Mouse (Mus musculus) CH12.LX (cell line): Measurements from ENCODE around the gene Zfp148. TPM values are rescaled to one million over a fixed set of nuclear protein-coding genes. Genes with fewer than 3 reads are reported as not detected.

Source experiments
- DNase-seq: peaks from one replicate; pipeline ENCODE4 v3.0.0-alpha.2; 2013; ENCODE audit errors: extremely low read depth
- H3K27ac ChIP-seq: 2 replicates; pipeline ENCODE4 v1.5.1; 2012; ENCODE audit warnings: low read depth, mild to moderate bottlenecking, control low read depth, moderate library complexity; ENCODE audit not compliant: insufficient read depth
- H3K27me3 ChIP-seq: replicated peaks from 2 replicates; pipeline ENCODE3; 2012; ENCODE audit warnings: inconsistent platforms
- H3K36me3 ChIP-seq, 2 experiments: replicated peaks in 1 of 2; 2 replicates each; pipeline versions ENCODE3 to v1.6.1; 2012; ENCODE audit warnings: inconsistent platforms in 1 of 2, low read length in 1 of 2, mild to moderate bottlenecking in 1 of 2, mixed read lengths in 1 of 2, moderate library complexity in 1 of 2; ENCODE audit not compliant: control insufficient read depth in 1 of 2, insufficient read depth in 1 of 2
- H3K4me1 ChIP-seq, 2 experiments: 2 replicates each; pipeline ENCODE4 v1.6.1; 2012; ENCODE audit warnings: inconsistent platforms in 1 of 2, moderate library complexity in 1 of 2; ENCODE audit not compliant: insufficient read depth in 2 of 2, control insufficient read depth in 1 of 2
- H3K4me2 ChIP-seq: 2 replicates; pipeline ENCODE4 v1.6.1; 2012; ENCODE audit warnings: low read depth, mild to moderate bottlenecking, control low read depth; ENCODE audit not compliant: poor library complexity, insufficient read depth, severe bottlenecking
- H3K4me3 ChIP-seq, 3 experiments: fragments of 150-350 bp in 1 of 3; sonication (generic) in 1 of 3; replicated peaks in 1 of 3; 2 replicates each; pipeline versions ENCODE3 to v1.5.1; 2011 to 2012; ENCODE audit warnings: low read depth in 2 of 3, low read length in 2 of 3, mild to moderate bottlenecking in 2 of 3, moderate library complexity in 2 of 3, control low read depth in 1 of 3, improper control_type of control experiment in 1 of 3, inconsistent platforms in 1 of 3, mixed read lengths in 1 of 3; ENCODE audit not compliant: poor library complexity in 1 of 3
- H3K79me2 ChIP-seq: replicated peaks from 2 replicates; pipeline ENCODE4 v1.6.1; 2012; ENCODE audit warnings: mild to moderate bottlenecking, moderate library complexity; ENCODE audit not compliant: control insufficient read depth, poor library complexity, insufficient read depth, severe bottlenecking; ENCODE audit errors: extremely low read depth
- H3K9ac ChIP-seq: 2 replicates; pipeline ENCODE4 v1.6.1; 2012; ENCODE audit warnings: low read depth, mild to moderate bottlenecking, control low read depth, moderate library complexity; ENCODE audit not compliant: insufficient read depth
- H3K9me3 ChIP-seq: replicated peaks from 2 replicates; pipeline ENCODE3; 2012; ENCODE audit warnings: low read length, inconsistent platforms, mixed read lengths
- E2F4 ChIP-seq: IDR thresholded peaks from 2 replicates; pipeline ENCODE4 v1.6.1; 2011; ENCODE audit warnings: low read depth, low read length, improper control_type of control experiment; ENCODE audit not compliant: insufficient replicate concordance
- ELF1 ChIP-seq: IDR thresholded peaks from 2 replicates; pipeline ENCODE4 v1.6.1; 2014; ENCODE audit warnings: low read depth, mild to moderate bottlenecking, inconsistent platforms, low read length, improper control_type of control experiment
- GABPA ChIP-seq: IDR thresholded peaks from 2 replicates; pipeline ENCODE4 v1.6.1; 2012; ENCODE audit warnings: low read depth, low read length, improper control_type of control experiment, inconsistent platforms; ENCODE audit not compliant: insufficient replicate concordance
- IRF4 ChIP-seq: IDR thresholded peaks from 2 replicates; pipeline ENCODE4 v1.6.1; 2014; ENCODE audit warnings: low read depth, mild to moderate bottlenecking, inconsistent platforms, low read length, improper control_type of control experiment
- JUND ChIP-seq: conservative IDR thresholded peaks from 2 replicates; pipeline ENCODE4 v1.6.1; 2011; ENCODE audit warnings: low read depth, low read length, improper control_type of control experiment
- MAX ChIP-seq: IDR thresholded peaks from 2 replicates; pipeline ENCODE4 v1.6.1; 2011; ENCODE audit warnings: low read length, improper control_type of control experiment
- MAZ ChIP-seq: IDR thresholded peaks from 2 replicates; pipeline ENCODE4 v1.6.1; 2012; ENCODE audit warnings: low read depth, mild to moderate bottlenecking, inconsistent platforms, low read length, improper control_type of control experiment, moderate library complexity
- MYC ChIP-seq: IDR thresholded peaks from 2 replicates; pipeline ENCODE4 v1.6.1; 2011; ENCODE audit warnings: low read depth, mild to moderate bottlenecking, improper control_type of control experiment, low read length
- NRF1 ChIP-seq: IDR thresholded peaks from 2 replicates; pipeline ENCODE4 v1.6.1; 2014; ENCODE audit warnings: low read depth, mild to moderate bottlenecking, inconsistent platforms, low read length, improper control_type of control experiment, moderate library complexity
- PAX5 ChIP-seq: IDR thresholded peaks from 2 replicates; pipeline ENCODE4 v1.6.1; 2012; ENCODE audit warnings: low read length, inconsistent platforms, mixed read lengths
- POLR2A ChIP-seq: IDR thresholded peaks from 2 replicates; pipeline ENCODE4 v1.6.1; 2011; ENCODE audit warnings: low read depth, mild to moderate bottlenecking, improper control_type of control experiment, low read length
- SIN3A ChIP-seq: IDR thresholded peaks from 2 replicates; pipeline ENCODE4 v1.6.1; 2012; ENCODE audit warnings: low read length, improper control_type of control experiment, inconsistent platforms
- SMC3 ChIP-seq: IDR thresholded peaks from 2 replicates; pipeline ENCODE4 v1.6.1; 2011; ENCODE audit warnings: low read depth, low read length, improper control_type of control experiment
- TCF12 ChIP-seq: IDR thresholded peaks from 2 replicates; pipeline ENCODE4 v1.6.1; 2014; ENCODE audit warnings: low read depth, mild to moderate bottlenecking, inconsistent platforms, low read length, improper control_type of control experiment
- UBTF ChIP-seq: IDR thresholded peaks from 2 replicates; pipeline ENCODE4 v1.6.1; 2012; ENCODE audit warnings: low read depth, mild to moderate bottlenecking, inconsistent platforms, low read length, improper control_type of control experiment, moderate library complexity
- USF1 ChIP-seq: IDR thresholded peaks from 2 replicates; pipeline ENCODE4 v1.6.1; 2014; ENCODE audit warnings: low read depth, mild to moderate bottlenecking, inconsistent platforms, low read length, improper control_type of control experiment
- USF2 ChIP-seq: conservative IDR thresholded peaks from 2 replicates; pipeline ENCODE4 v1.6.1; 2011; ENCODE audit warnings: low read depth, low read length, improper control_type of control experiment
- ZKSCAN1 ChIP-seq: IDR thresholded peaks from 2 replicates; pipeline ENCODE4 v1.6.1; 2012; ENCODE audit warnings: low read depth, inconsistent platforms, low read length, improper control_type of control experiment, borderline replicate concordance
- ZMIZ1 ChIP-seq: IDR thresholded peaks from 2 replicates; pipeline ENCODE4 v1.6.1; 2012; ENCODE audit warnings: low read depth, mild to moderate bottlenecking, inconsistent platforms, low read length, improper control_type of control experiment
- dilution Hi-C: fragments of 300-500 bp; cut with MboI; formaldehyde crosslinking; loops from 2 replicates; pipeline ENCODE4 v1.14.3; 2020; ENCODE audit warnings: low sequenced_read_pairs; ENCODE audit not compliant: extremely low pct_unique_long_range_greater_than_20kb, extremely low pct_ligation_motif_present
- in situ Hi-C: fragments of 300-500 bp; cut with MboI; formaldehyde crosslinking; loops from 3 replicates; pipeline ENCODE4 v1.14.3; 2019; ENCODE audit warnings: low sequenced_read_pairs, low pct_ligation_motif_present, low pct_unique_long_range_greater_than_20kb, mixed read lengths
- polyA plus RNA-seq: library from polyadenylated mRNA; unstranded; fragments of >175 nt; gene quantifications from 2 replicates; pipeline ENCODE4 v1.2.1, GENCODE M21; 2012; ENCODE audit warnings: low read depth; ENCODE audit not compliant: insufficient read length
- total RNA-seq, 2 experiments: library from RNA; depleted of rRNA; stranded (reverse); fragments of 300-350 nt in 1 of 2; fragments of >200 nt in 1 of 2; gene quantifications; 2 replicates each; pipeline ENCODE4 v1.2.3; 2012 to 2014

The Zfp148 gene
- total and polyA plus RNA-seq, 3 experiments: 19.5 to 36.6 (median 28.6) TPM

GRCm38 (mm10) chr16:33446830-33447229 lies 66.2 kb downstream of the Zfp148 start:
- no peaks in the 10 kb centered on the region for H3K27me3 ChIP-seq
- no peak overlapping the region for H3K9ac ChIP-seq
- H3K9me3 ChIP-seq: no peaks in the 10 kb centered on the region
- TF ChIP-seq USF2 (no peak), E2F4 (no peak), NRF1 (no peak), UBTF (no peak), MYC (no peak), SMC3 (no peak), USF1 (no peak), TCF12 (no peak), MAZ (no peak), IRF4 (no peak)
- H3K4me2 ChIP-seq: no peak overlapping the region
- no peak overlapping the region for H3K27ac ChIP-seq
- H3K4me3 ChIP-seq: no peak overlapping the region
- dilution Hi-C loops: no loop called here
- H3K79me2 ChIP-seq: peaks cover 15% of the 10 kb centered on the region
- H3K36me3 ChIP-seq: peaks cover 14 to 59% of the 10 kb centered on the region in 2 experiments
- peaks cover 0 to 32% of the 10 kb centered on the region in 2 experiments; a peak in 3 of 4 replicates for H3K4me1 ChIP-seq
- DNase-seq: no peak
- in situ Hi-C loops: no loop called here

- Histone ChIP-seq H3K4me3 (no peak overlapping the region), H3K4me1 (peaks cover 0 to 33% of the 10 kb centered on the region in 2 experiments; a peak in 2 of 4 replicates), H3K4me2 (no peak overlapping the region), H3K9me3 (no peaks in the 10 kb centered on the region), H3K27me3 (no peaks in the 10 kb centered on the region), H3K27ac (no peak overlapping the region), H3K9ac (no peak overlapping the region), H3K36me3 (peaks cover 21 to 66% of the 10 kb centered on the region in 2 experiments), H3K79me2 (peaks cover 13% of the 10 kb centered on the region; the same call in 1 of the 2 replicates)
- in situ Hi-C loops: no loop called here
- dilution Hi-C loops: no loop called here
- no peak for TF ChIP-seq GABPA
- TF ChIP-seq ELF1: no peak
- no peak for TF ChIP-seq MAX
- no peak for TF ChIP-seq NRF1
- TF ChIP-seq SIN3A: no peak
- TF ChIP-seq MAZ: no peak
- TF ChIP-seq UBTF: no peak
- TF ChIP-seq JUND: no peak
- no peak for TF ChIP-seq MYC
- TF ChIP-seq ZKSCAN1: no peak
- TF ChIP-seq USF1: no peak
- no peak for TF ChIP-seq POLR2A
- no peak for TF ChIP-seq ZMIZ1
- TF ChIP-seq PAX5: no peak
- DNase-seq: no peak
Measured at GRCm38 (mm10) chr16:33453826-33454225, 73.2 kb downstream of the Zfp148 start.
